ENCODE assay signal across 18 mouse cellular contexts in the genomic region with DNA sequence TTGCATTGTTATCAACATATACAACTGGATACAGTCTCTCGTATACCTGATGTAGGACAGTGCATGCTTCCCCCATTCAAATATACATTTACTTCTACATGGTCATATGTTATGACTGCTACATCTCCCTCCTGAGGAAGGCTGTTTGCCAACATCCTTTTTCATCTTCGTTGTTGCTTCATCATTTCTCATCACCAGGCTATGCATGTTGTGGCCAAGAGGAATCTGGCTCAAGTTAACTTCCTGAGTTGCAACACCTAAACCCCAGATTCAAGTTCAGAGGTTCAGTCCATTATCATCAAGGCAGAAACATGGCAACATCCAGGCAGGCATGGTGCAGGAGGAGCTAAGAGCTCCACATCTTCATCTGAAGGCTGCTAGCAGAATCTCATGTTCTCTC. TPM values are rescaled to one million over a fixed set of nuclear protein-coding genes. Genes with fewer than 3 reads are reported as not detected.
"Had no signal": no experiment of that assay in that cellular context is flagged by ENCODE, and none has a peak within 500 bp of the region (broad histone marks: within the 10 kb centered on the region; RNA-seq: fewer than 3 reads in every experiment).

No protein-coding gene starts in this region.

- H3K9ac ChIP-seq: liver, embryonic 14.5 days; lung, embryonic 14.5 days; midbrain, embryonic 12.5 days had no signal

- DNase-seq: kidney, adult 9 months; kidney, postnatal 36 days; lung, embryonic 14.5 days; lung, postnatal 14 days; right cerebral cortex, adult 18-20 months; thymus, postnatal 4 days had no signal

- H3K4me1 ChIP-seq: limb, embryonic 10.5 days; midbrain, embryonic 12.5 days had no signal

- H3K27ac ChIP-seq: kidney, postnatal 0 days; left cerebral cortex, adult 2 months; limb, embryonic 10.5 days; liver, embryonic 14.5 days; midbrain, embryonic 12.5 days; stomach, postnatal 0 days had no signal

- H3K36me3 ChIP-seq: limb, embryonic 10.5 days; midbrain, embryonic 12.5 days had no signal

- H3K4me3 ChIP-seq: left cerebral cortex, adult 2 months; limb, embryonic 10.5 days; midbrain, embryonic 12.5 days had no signal

- H3K4me2 ChIP-seq: lung, embryonic 14.5 days; midbrain, embryonic 12.5 days had no signal

- H3K27me3 ChIP-seq: midbrain, embryonic 12.5 days had no signal

- H3K9me3 ChIP-seq: limb, embryonic 10.5 days; midbrain, embryonic 12.5 days had no signal

- ATAC-seq: intestine, postnatal 0 days; midbrain, embryonic 16.5 days had no signal

RNA-seq across cellular contexts. Expression of gene Slfn1, which starts 8.3 kb away (rescaled TPM):
- total RNA-seq: layer of hippocampus, adult 18-20 months; layer of hippocampus, postnatal 14 days; left cerebral cortex, adult 2 months; left cerebral cortex, postnatal 14 days had no signal
- polyA plus RNA-seq: limb, embryonic 10.5 days; midbrain, embryonic 12.5 days; midbrain, embryonic 16.5 days; neural tube, embryonic 14.5 days had no signal

RNA-seq across cellular contexts. Expression of gene Slfn4, which starts 50.1 kb away (rescaled TPM):
- total RNA-seq: left cerebral cortex, postnatal 14 days had no signal
- polyA plus RNA-seq: limb, embryonic 10.5 days; lung, embryonic 14.5 days; midbrain, embryonic 12.5 days; neural tube, embryonic 14.5 days had no signal
